In genomic region chr4:142055600-142055999, GRCm38 (mm10) we compare ENCODE assay signal across 24 mouse cellular contexts. TPM values are rescaled to one million over a fixed set of nuclear protein-coding genes. Genes with fewer than 3 reads are reported as not detected.
DNase-seq lines count a peak whose midpoint lies in the region; ATAC-seq lines count a peak whose summit lies in the region.
"Had no signal": no experiment of that assay in that cellular context is flagged by ENCODE, and none has a peak within 500 bp of the region (broad histone marks: within the 10 kb centered on the region; RNA-seq: fewer than 3 reads in every experiment).

No protein-coding gene starts in this region.

- no peak overlapping the region for H3K4me3 ChIP-seq in forebrain, embryonic 13.5 days
- H3K4me3 ChIP-seq: forebrain, embryonic 10.5 days; heart, embryonic 13.5 days; left cerebral cortex, adult 2 months; limb, embryonic 10.5 days; megakaryocyte, embryonic 14.5 days; midbrain, embryonic 15.5 days had no signal

- no peaks in the 10 kb centered on the region for H3K36me3 ChIP-seq in forebrain, embryonic 13.5 days (ENCODE audit: poor library complexity, severe bottlenecking)
- H3K36me3 ChIP-seq: forebrain, embryonic 10.5 days; heart, embryonic 13.5 days; limb, embryonic 10.5 days; midbrain, embryonic 15.5 days had no signal

- no peak overlapping the region for H3K9ac ChIP-seq in forebrain, embryonic 13.5 days
- H3K9ac ChIP-seq: heart, embryonic 13.5 days; midbrain, embryonic 15.5 days had no signal

- 0 out of 2 replicates have a peak, but pooled peaks cover 6% of the 10 kb centered on the region for H3K4me1 ChIP-seq in forebrain, embryonic 13.5 days

- H3K9me3 ChIP-seq in forebrain, embryonic 13.5 days (replicated peaks): no peaks in the 10 kb centered on the region
- H3K9me3 ChIP-seq: forebrain, embryonic 10.5 days; heart, embryonic 13.5 days; limb, embryonic 10.5 days; megakaryocyte, embryonic 14.5 days; midbrain, embryonic 15.5 days had no signal

- no peaks in the 10 kb centered on the region for H3K27me3 ChIP-seq in forebrain, embryonic 13.5 days
- H3K27me3 ChIP-seq: heart, embryonic 13.5 days; midbrain, embryonic 15.5 days had no signal

- no peak for ATAC-seq in forebrain, embryonic 13.5 days
- ATAC-seq: midbrain, embryonic 15.5 days had no signal

- no peak overlapping the region for H3K27ac ChIP-seq in forebrain, embryonic 13.5 days
- H3K27ac ChIP-seq: forebrain, embryonic 10.5 days; heart, embryonic 13.5 days; left cerebral cortex, adult 2 months; limb, embryonic 10.5 days; midbrain, embryonic 15.5 days had no signal

- no peak overlapping the region for H3K4me2 ChIP-seq in forebrain, embryonic 13.5 days
- H3K4me2 ChIP-seq: heart, embryonic 13.5 days; midbrain, embryonic 15.5 days had no signal

- 87% methylated on average over 8 of the region's 8 CpGs for WGBS in forebrain, embryonic 13.5 days

- peak; percentile 4 for DNase-seq in kidney, adult 18-20 months
- no peak for DNase-seq in kidney, postnatal 4 days
- DNase-seq in brain, adult 2 months (ENCODE audit: low read depth, low spot score): peak; percentile 89
- peak; percentile 78 to 82 for DNase-seq in cerebellum, adult 18-20 months
- peak; percentile 84 to 86 for DNase-seq in cerebellum, postnatal 25 days
- no peak for DNase-seq in adrenal gland, postnatal 36 days
- DNase-seq in heart, adult 9 months (ENCODE audit: low spot score in 2 of 2): no peak
- DNase-seq: adrenal gland, adult 2 months; B cell, adult 2 months; heart, postnatal 36 days; kidney, postnatal 14 days; lung, adult 18-20 months; lung, postnatal 14 days; retina, postnatal 1 day; right cerebral cortex, postnatal 4 days; thymus, postnatal 36 days had no signal

RNA-seq across cellular contexts. Expression of gene Tmem51, which starts 28.5 kb away (rescaled TPM):
- total RNA-seq in adrenal gland, postnatal 36 days (2021): 1 to 10 TPM; 4.9 to 5.0 TPM
- polyA plus RNA-seq in forebrain, embryonic 13.5 days (2015; fragmentation: Nextera tagmentation; extraction: Ambion mirVana): 3.4 and 4.5 TPM in 2 replicates

RNA-seq across cellular contexts. Expression of gene Fhad1, which starts 40.7 kb away (rescaled TPM):
- under 1 TPM; 0.66 to 0.79 TPM for total RNA-seq in adrenal gland, postnatal 36 days (2021)
- polyA plus RNA-seq in forebrain, embryonic 13.5 days (2015; fragmentation: Nextera tagmentation; extraction: Ambion mirVana): 1.5 and 3.0 TPM in 2 replicates
- total RNA-seq: gastrocnemius, adult 18-20 months; heart, postnatal 36 days had no signal

Comparison
In these comparisons a context has a peak if more than half of its experiments do, and no peak if none do; other contexts are left out.
1. DNase-seq: peak in kidney, adult 18-20 months (single experiment), brain, adult 2 months (single experiment), cerebellum, adult 18-20 months (2 of 2) and cerebellum, postnatal 25 days (2 of 2); none in kidney, postnatal 4 days (0 of 2), adrenal gland, postnatal 36 days (0 of 2) and heart, adult 9 months (0 of 2).